Mouse (Mus musculus) E14TG2a.4 (cell line): ENCODE data around the gene Abhd15.

Source experiments
- CTCF ChIP-seq: conservative IDR thresholded peaks from 2 replicates; pipeline ENCODE4 v1.5.1; 2014; ENCODE audit warnings: low read length
- POU5F1 ChIP-seq: IDR thresholded peaks from 2 replicates; pipeline ENCODE4 v1.6.1; 2014; ENCODE audit warnings: low read length, borderline replicate concordance

- TF ChIP-seq CTCF (no peak), POU5F1 (no peak)
Measured at GRCm38 (mm10) chr11:77489591-77490235, 25.2 kb upstream of the Abhd15 start, which contains the start of gene Ankrd13b.
